Mouse (Mus musculus) heart, embryonic 11.5 days (tissue): ENCODE measurements around the gene Mrgprb1. TPM values are rescaled to one million over a fixed set of nuclear protein-coding genes. Genes with fewer than 3 reads are reported as not detected.
"Not testable (repeated sequence)": the region's sequence is repeated elsewhere in the genome, so short reads cannot be mapped to it uniquely, and the experiment has no call there.

ENCODE experiments used
- ATAC-seq: fragments of 200-750 bp; cut with Nextera tagmentation; replicated peaks from 2 replicates; pipeline ENCODE4 v1.8.0; 2017; ENCODE audit warnings: moderate library complexity; ENCODE audit not compliant: insufficient number of reproducible peaks, low FRiP score, low TSS enrichment
- H3K27ac ChIP-seq: fragments of 300-500 bp; sonication (generic); 2 replicates; pipeline ENCODE4 v1.5.1; 2014; ENCODE audit warnings: mild to moderate bottlenecking, low read depth, low read length
- H3K27me3 ChIP-seq: fragments of 300-500 bp; sonication (generic); 2 replicates; pipeline ENCODE4 v1.6.1; 2014; ENCODE audit warnings: mild to moderate bottlenecking, low read length, mixed read lengths; ENCODE audit not compliant: control insufficient read depth, insufficient read depth
- H3K36me3 ChIP-seq: fragments of 300-500 bp; sonication (generic); 2 replicates; pipeline ENCODE4 v1.6.1; 2014; ENCODE audit warnings: mild to moderate bottlenecking, low read length, moderate library complexity, mixed read lengths; ENCODE audit not compliant: control insufficient read depth, insufficient read depth
- H3K4me1 ChIP-seq: fragments of 300-500 bp; sonication (generic); 2 replicates; pipeline ENCODE4 v1.6.1; 2014; ENCODE audit warnings: low read length; ENCODE audit not compliant: control insufficient read depth, insufficient read depth
- H3K4me2 ChIP-seq: fragments of 300-500 bp; sonication (generic); 2 replicates; pipeline ENCODE4 v1.6.1; 2014; ENCODE audit warnings: mild to moderate bottlenecking, moderate library complexity
- H3K4me3 ChIP-seq: fragments of 300-500 bp; sonication (generic); 2 replicates; pipeline ENCODE4 v1.5.1; 2014; ENCODE audit warnings: low read depth, low read length
- H3K9ac ChIP-seq: fragments of 300-500 bp; sonication (generic); 2 replicates; pipeline ENCODE4 v1.6.1; 2014; ENCODE audit warnings: mild to moderate bottlenecking, low read depth, low read length, moderate library complexity
- H3K9me3 ChIP-seq: fragments of 300-500 bp; sonication (generic); replicated peaks from 2 replicates; pipeline ENCODE4 v1.6.1; 2016; ENCODE audit warnings: low read length; ENCODE audit not compliant: control insufficient read depth
- WGBS: fragments of 180-500 bp; shearing (Covaris S2); extraction: QIAGEN DNeasy Blood & Tissue Kit; methylation state at CpG from one replicate; pipeline ENCODE4 v1.1.7; 2014; ENCODE audit not compliant: insufficient replicate concordance; 5-methylcytosine and 5-hydroxymethylcytosine counted together
- polyA plus RNA-seq: library from polyadenylated mRNA; unstranded; fragments of >200 nt; fragmentation: Nextera tagmentation; extraction: Ambion mirVana; gene quantifications from 2 replicates; pipeline ENCODE4 v1.2.1, GENCODE M21; 2014

Mrgprb1 gene
- polyA plus RNA-seq = not detected in 2 replicates

- peaks cover 9% of the 10 kb centered on the region for H3K9me3 ChIP-seq
- H3K4me1 ChIP-seq = no peaks in the 10 kb centered on the region
- no peak within 1 kb of the TSS for H3K4me3 ChIP-seq
- H3K4me2 ChIP-seq = no peak within 1 kb of the TSS
- H3K9ac ChIP-seq = no peak within 1 kb of the TSS
- no peak for ATAC-seq
- no peaks in the 10 kb centered on the region for H3K36me3 ChIP-seq
- 78% methylated on average over 3 of the region's 3 CpGs for WGBS
- no peak within 1 kb of the TSS for H3K27ac ChIP-seq
- no peaks in the 10 kb centered on the region for H3K27me3 ChIP-seq
These were observed at the start of gene Mrgprb1 for GRCm38 (mm10) chr7:48456242-48456641. Gene Mrgprb1, minus strand, starts transcription at chr7:48456342.

GRCm38 (mm10) chr7:48499221-48499620 is 43.1 kb upstream of the Mrgprb1 start, which contains the start of gene Mrgprx2:
Gene Mrgprx2, minus strand, starts transcription at chr7:48499321.
- no peak within 1 kb of the TSS for H3K4me3 ChIP-seq
- no peak for ATAC-seq
- peaks cover 5% of the 10 kb centered on the region for H3K9me3 ChIP-seq
- H3K9ac ChIP-seq = no peak within 1 kb of the TSS
- no peaks in the 10 kb centered on the region for H3K36me3 ChIP-seq
- no peaks in the 10 kb centered on the region for H3K27me3 ChIP-seq
- no peak within 1 kb of the TSS for H3K27ac ChIP-seq
- H3K4me2 ChIP-seq = no peak within 1 kb of the TSS
- no peaks in the 10 kb centered on the region for H3K4me1 ChIP-seq

GRCm38 (mm10) chr7:48436581-48436980 is 19.6 kb downstream of the Mrgprb1 start:
- peaks cover 7% of the 10 kb centered on the region for H3K9me3 ChIP-seq
- 46% methylated on average over 3 of the region's 3 CpGs for WGBS
- no peaks in the 10 kb centered on the region for H3K36me3 ChIP-seq
- H3K4me3 ChIP-seq = no peak overlapping the region
- ATAC-seq = no peak
- no peak overlapping the region for H3K9ac ChIP-seq
- H3K4me2 ChIP-seq = no peak overlapping the region
- H3K27me3 ChIP-seq = no peaks in the 10 kb centered on the region
- H3K4me1 ChIP-seq = no peaks in the 10 kb centered on the region
- no peak overlapping the region for H3K27ac ChIP-seq

- ATAC-seq, H3K9me3 ChIP-seq, H3K27me3 ChIP-seq, H3K9ac ChIP-seq, H3K4me3 ChIP-seq, H3K36me3 ChIP-seq, H3K4me2 ChIP-seq, H3K27ac ChIP-seq, H3K4me1 ChIP-seq: not testable (repeated sequence)
- 70% methylated on average over 3 of the region's 3 CpGs for WGBS
These were observed 20.2 kb downstream of the Mrgprb1 start for GRCm38 (mm10) chr7:48435936-48436335.

Other genes with a start within 250 kb of the Mrgprb1 start
- gene Mrgprb8, start 67.8 kb downstream of the Mrgprb1 start, polyA plus RNA-seq = not detected in 2 replicates
- not detected in 2 replicates for gene Mrgprx2, start 43.0 kb upstream of the Mrgprb1 start, polyA plus RNA-seq
- gene Mrgprb2, start 101.7 kb upstream of the Mrgprb1 start, polyA plus RNA-seq = not detected in 2 replicates
- not detected in 2 replicates for gene Mrgprb3, start 187.5 kb upstream of the Mrgprb1 start, polyA plus RNA-seq